Mouse (Mus musculus): ENCODE measurements around the gene Fbn1. TPM values are rescaled to one million over a fixed set of nuclear protein-coding genes. Genes with fewer than 3 reads are reported as not detected.
"Not testable (repeated sequence)": the region's sequence is repeated elsewhere in the genome, so short reads cannot be mapped to it uniquely, and the experiment has no call there.

Gene Fbn1
- polyA plus RNA-seq, 2 experiments = 0.73 to 1.3 TPM

GRCm38 (mm10) chr2:125290197-125290965 is 217.4 kb downstream of the Fbn1 start:
- DNase-seq (ENCODE audit: low read depth in 3 of 3, low spot score in 3 of 3) = no peak
- H3K27ac ChIP-seq = no peak overlapping the region
- H3K27me3 ChIP-seq (ENCODE audit: control insufficient read depth, insufficient read depth, low read length) = no peaks in the 10 kb centered on the region
- WGBS (ENCODE audit: insufficient replicate concordance) = 64% methylated on average over 10 of the region's 10 CpGs
- TF ChIP-seq EP300 (IDR thresholded peaks at IDR 0.05; ENCODE audit: low read depth) (no peak), CTCF (IDR thresholded peaks at IDR 0.05; ENCODE audit: low read depth) (no peak)
- no peak overlapping the region for H3K4me2 ChIP-seq (ENCODE audit: low read depth)
- H3K36me3 ChIP-seq (replicated peaks; ENCODE audit: control insufficient read depth, insufficient read depth, low read depth) = no peaks in the 10 kb centered on the region
- no peak for ATAC-seq (ENCODE audit: insufficient read depth)
- no peak overlapping the region for H3K4me3 ChIP-seq (ENCODE audit: insufficient read depth in 1 of 2, low read depth in 2 of 2, low read length in 2 of 2)
- no peaks in the 10 kb centered on the region for H3K9me3 ChIP-seq (ENCODE audit: control insufficient read depth, low read length)
- H3K9ac ChIP-seq (replicated peaks) = no peak overlapping the region
- no peaks in the 10 kb centered on the region for H3K4me1 ChIP-seq (replicated peaks; ENCODE audit: control insufficient read depth in 2 of 2, insufficient read depth in 2 of 2, low read length in 1 of 2)

DNA sequence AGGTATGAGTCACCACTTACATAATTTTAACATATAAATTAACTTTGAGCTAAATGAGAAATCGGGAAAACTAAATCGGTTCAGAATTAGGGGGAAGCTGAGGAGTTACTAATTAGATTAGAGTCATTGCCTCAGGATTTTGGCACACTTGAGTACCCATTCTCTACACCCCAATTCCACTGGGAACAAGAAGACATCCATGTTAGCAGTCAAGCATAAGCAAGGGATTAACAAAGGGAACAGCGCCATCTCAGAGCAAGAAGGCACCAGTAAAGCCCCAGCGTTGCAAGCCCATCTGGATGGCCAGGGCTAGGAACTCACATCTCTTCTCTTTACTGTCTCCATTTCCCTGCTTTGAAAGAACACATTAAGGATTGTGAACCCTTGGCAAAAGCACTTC is 222.0 kb downstream of the Fbn1 start:
- Histone ChIP-seq H3K4me1 (replicated peaks; ENCODE audit: control insufficient read depth in 2 of 2, insufficient read depth in 2 of 2, low read length in 1 of 2) (no peaks in the 10 kb centered on the region), H3K36me3 (replicated peaks; ENCODE audit: control insufficient read depth, insufficient read depth, low read depth) (no peaks in the 10 kb centered on the region), H3K27me3 (ENCODE audit: control insufficient read depth, insufficient read depth, low read length) (no peaks in the 10 kb centered on the region), H3K9me3 (ENCODE audit: control insufficient read depth, low read length) (no peaks in the 10 kb centered on the region), H3K9ac (replicated peaks) (no peak overlapping the region), H3K4me3 (ENCODE audit: insufficient read depth in 1 of 2, low read depth in 2 of 2, low read length in 2 of 2) (no peak overlapping the region), H3K27ac (no peak overlapping the region), H3K4me2 (ENCODE audit: low read depth) (no peak overlapping the region)
- TF ChIP-seq CTCF (IDR thresholded peaks at IDR 0.05; ENCODE audit: low read depth) (no peak), EP300 (IDR thresholded peaks at IDR 0.05; ENCODE audit: low read depth) (no peak)
- DNase-seq (ENCODE audit: low read depth in 3 of 3, low spot score in 3 of 3) = no peak
- ATAC-seq (ENCODE audit: insufficient read depth) = no peak
- 71% methylated on average over 4 of the region's 4 CpGs for WGBS (ENCODE audit: insufficient replicate concordance)

DNA sequence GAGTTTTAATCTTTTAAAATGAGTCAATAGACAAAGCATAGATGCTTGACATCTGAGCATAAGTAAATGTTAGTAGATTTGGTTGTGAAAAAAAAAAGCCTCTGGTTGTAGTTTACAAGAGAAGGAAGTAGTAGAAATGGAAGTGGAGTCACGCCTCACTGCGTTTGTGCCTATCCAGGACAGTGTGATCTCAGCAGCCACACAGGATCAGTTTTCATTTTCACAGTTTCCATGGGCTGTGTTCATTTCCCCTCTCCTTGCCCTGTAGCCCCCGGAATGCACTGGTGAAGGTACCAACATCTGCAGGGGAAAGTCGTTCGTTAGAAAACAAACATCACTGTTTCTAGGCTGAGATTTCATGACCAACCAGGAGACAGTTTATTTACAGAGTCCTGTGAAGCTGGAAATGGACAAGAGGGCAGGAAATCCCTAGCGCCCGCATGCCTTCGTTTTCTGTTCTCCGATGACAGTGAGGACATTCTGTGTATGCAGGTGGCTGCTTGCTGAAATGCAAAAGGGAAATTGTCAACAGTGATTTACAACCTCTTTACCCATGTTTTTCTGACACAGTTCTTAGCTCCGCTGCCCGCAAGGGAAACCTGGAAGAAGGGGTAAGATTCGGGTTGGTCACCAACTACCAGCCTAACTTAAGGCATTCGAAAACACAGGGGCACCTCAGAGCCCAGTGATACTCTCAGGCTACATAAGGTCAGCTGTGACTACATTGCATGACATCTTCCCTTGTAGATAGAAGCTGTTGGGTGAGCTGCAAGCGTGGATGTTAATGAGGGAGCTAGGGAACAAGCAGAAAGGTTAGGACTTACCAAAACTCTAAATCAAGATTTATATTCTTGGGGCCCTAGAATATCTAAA is 225.2 kb downstream of the Fbn1 start:
- no peak for TF ChIP-seq CTCF (IDR thresholded peaks at IDR 0.05; ENCODE audit: low read depth)
- no peak for TF ChIP-seq EP300 (IDR thresholded peaks at IDR 0.05; ENCODE audit: low read depth)
- no peaks in the 10 kb centered on the region for H3K36me3 ChIP-seq (replicated peaks; ENCODE audit: control insufficient read depth, insufficient read depth, low read depth)
- DNase-seq (ENCODE audit: low read depth in 3 of 3, low spot score in 3 of 3) = no peak
- no peak overlapping the region for H3K4me2 ChIP-seq (ENCODE audit: low read depth)
- H3K9me3 ChIP-seq (ENCODE audit: control insufficient read depth, low read length) = no peaks in the 10 kb centered on the region
- ATAC-seq (ENCODE audit: insufficient read depth) = no peak
- WGBS (ENCODE audit: insufficient replicate concordance) = 21% methylated on average over 14 of the region's 14 CpGs
- no peaks in the 10 kb centered on the region for H3K4me1 ChIP-seq (replicated peaks; ENCODE audit: control insufficient read depth in 2 of 2, insufficient read depth in 2 of 2, low read length in 1 of 2)
- peak overlapping the region in 1 of 2 experiments; percentile 13; a peak in 1 of 4 replicates for H3K4me3 ChIP-seq (ENCODE audit: insufficient read depth in 1 of 2, low read depth in 2 of 2, low read length in 2 of 2)
- H3K9ac ChIP-seq (replicated peaks) = no peak overlapping the region
- no peaks in the 10 kb centered on the region for H3K27me3 ChIP-seq (ENCODE audit: control insufficient read depth, insufficient read depth, low read length)
- no peak overlapping the region for H3K27ac ChIP-seq

DNA sequence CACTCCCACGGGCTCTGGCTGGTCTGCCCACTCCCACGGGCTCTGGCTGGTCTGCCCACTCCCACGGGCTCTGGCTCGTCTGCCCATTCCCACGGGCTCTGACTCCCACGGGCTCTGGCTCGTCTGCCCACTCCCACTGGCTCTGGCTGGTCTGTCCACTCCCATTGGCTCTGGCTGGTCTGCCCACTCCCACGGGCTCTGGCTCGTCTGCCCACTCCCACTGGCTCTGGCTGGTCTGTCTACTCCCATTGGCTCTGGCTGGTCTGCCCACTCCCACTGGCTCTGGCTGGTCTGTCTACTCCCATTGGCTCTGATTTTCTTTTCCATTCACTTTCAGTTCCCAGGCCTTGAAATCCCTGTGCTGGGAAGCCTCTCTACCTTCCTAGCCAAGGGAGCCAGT is 227.8 kb downstream of the Fbn1 start:
- not testable (repeated sequence) for H3K9ac ChIP-seq (replicated peaks); H3K4me3 ChIP-seq (ENCODE audit: insufficient read depth in 1 of 2, low read depth in 2 of 2, low read length in 2 of 2); ATAC-seq (ENCODE audit: insufficient read depth); H3K27me3 ChIP-seq (ENCODE audit: control insufficient read depth, insufficient read depth, low read length); H3K9me3 ChIP-seq (ENCODE audit: control insufficient read depth, low read length); H3K27ac ChIP-seq; H3K36me3 ChIP-seq (replicated peaks; ENCODE audit: control insufficient read depth, insufficient read depth, low read depth); DNase-seq (ENCODE audit: low read depth in 3 of 3, low spot score in 3 of 3); H3K4me2 ChIP-seq (ENCODE audit: low read depth); H3K4me1 ChIP-seq (replicated peaks; ENCODE audit: control insufficient read depth in 2 of 2, insufficient read depth in 2 of 2, low read length in 1 of 2)
- WGBS (ENCODE audit: insufficient replicate concordance) = 70% methylated on average over 9 of the region's 9 CpGs

DNA sequence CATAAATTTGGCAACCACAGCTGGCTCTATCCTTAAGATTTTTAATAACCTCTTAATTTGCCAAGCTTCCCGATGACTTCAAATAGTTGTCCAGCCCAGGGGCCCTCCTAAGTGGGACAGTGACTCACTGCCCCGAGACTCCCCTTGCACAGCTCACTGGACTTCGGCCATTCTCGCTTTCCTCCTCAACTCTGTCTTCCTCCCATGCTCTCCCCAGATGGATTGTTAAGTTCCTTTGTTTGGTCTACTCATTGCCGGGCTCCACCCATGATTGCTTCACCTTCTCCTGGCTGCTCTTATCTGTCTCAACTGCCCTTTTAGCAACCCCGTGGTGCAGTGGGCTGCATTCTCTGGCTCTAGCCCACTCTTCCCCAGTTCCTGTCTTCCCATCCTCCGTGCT is 229.3 kb downstream of the Fbn1 start:
- no peaks in the 10 kb centered on the region for H3K27me3 ChIP-seq (ENCODE audit: control insufficient read depth, insufficient read depth, low read length)
- H3K4me3 ChIP-seq (ENCODE audit: insufficient read depth in 1 of 2, low read depth in 2 of 2, low read length in 2 of 2) = no peak overlapping the region
- ATAC-seq (ENCODE audit: insufficient read depth) = no peak
- no peaks in the 10 kb centered on the region for H3K4me1 ChIP-seq (replicated peaks; ENCODE audit: control insufficient read depth in 2 of 2, insufficient read depth in 2 of 2, low read length in 1 of 2)
- no peak overlapping the region for H3K27ac ChIP-seq
- no peaks in the 10 kb centered on the region for H3K9me3 ChIP-seq (ENCODE audit: control insufficient read depth, low read length)
- TF ChIP-seq CTCF (IDR thresholded peaks at IDR 0.05; ENCODE audit: low read depth) (no peak), EP300 (IDR thresholded peaks at IDR 0.05; ENCODE audit: low read depth) (no peak)
- no peak overlapping the region for H3K9ac ChIP-seq (replicated peaks)
- 19% methylated on average over 7 of the region's 7 CpGs for WGBS (ENCODE audit: insufficient replicate concordance)
- H3K36me3 ChIP-seq (replicated peaks; ENCODE audit: control insufficient read depth, insufficient read depth, low read depth) = no peaks in the 10 kb centered on the region
- H3K4me2 ChIP-seq (ENCODE audit: low read depth) = no peak overlapping the region
- no peak for DNase-seq (ENCODE audit: low read depth in 3 of 3, low spot score in 3 of 3)

All from liver, embryonic 14.5 days (tissue).